Mouse (Mus musculus): ENCODE measurements around the gene Fndc3a. TPM values are rescaled to one million over a fixed set of nuclear protein-coding genes. Genes with fewer than 3 reads are reported as not detected.

The Fndc3a gene
- polyA plus RNA-seq, 1 experiment from 2014 or later: 25.0 TPM

GRCm38 (mm10) chr14:72527126-72527525, 182.7 kb downstream of the Fndc3a start:
- Histone ChIP-seq H3K4me1 (replicated peaks; ENCODE audit: control insufficient read depth, insufficient read depth) (no peaks in the 10 kb centered on the region), H3K27me3 (ENCODE audit: control insufficient read depth, insufficient read depth, low read length) (no peaks in the 10 kb centered on the region), H3K27ac (replicated peaks) (no peak overlapping the region), H3K4me2 (replicated peaks; ENCODE audit: low read depth) (no peak overlapping the region), H3K9me3 (ENCODE audit: control insufficient read depth, low read length) (no peaks in the 10 kb centered on the region), H3K36me3 (ENCODE audit: control insufficient read depth, insufficient read depth, low read length) (no peaks in the 10 kb centered on the region), H3K4me3 (ENCODE audit: low read depth, low read length) (no peak overlapping the region), H3K9ac (ENCODE audit: low read length) (no peak overlapping the region)
- TF ChIP-seq EP300 (optimal IDR thresholded peaks at IDR 0.05) (no peak), CTCF (IDR thresholded peaks at IDR 0.05; ENCODE audit: low read depth) (no peak)
- 74% methylated on average over 1 of the region's 1 CpGs for WGBS
- ATAC-seq (ENCODE audit: low FRiP score, low TSS enrichment) (no peak), DNase-seq (ENCODE audit: low spot score) (no peak)

DNA sequence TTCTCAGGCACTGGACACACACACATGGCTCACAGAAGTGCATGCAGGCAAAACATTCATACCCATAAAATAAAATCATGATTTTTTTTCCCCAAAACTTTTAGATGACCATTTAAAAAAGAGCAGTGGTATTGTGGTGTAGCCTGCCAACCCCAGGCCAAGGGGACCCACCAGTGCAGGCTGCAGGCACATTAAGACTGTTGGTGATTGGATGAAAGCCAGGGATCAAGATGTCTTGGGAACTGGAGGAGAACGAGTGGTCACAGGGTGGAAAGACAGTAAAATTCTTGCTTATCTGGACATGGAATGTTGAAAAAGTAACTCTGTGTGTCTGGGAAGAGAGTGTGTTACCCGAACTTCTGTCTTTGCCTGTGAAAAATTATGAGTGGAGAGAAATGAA, 190.2 kb downstream of the Fndc3a start:
- Histone ChIP-seq H3K27ac (replicated peaks) (no peak overlapping the region), H3K4me2 (replicated peaks; ENCODE audit: low read depth) (no peak overlapping the region), H3K27me3 (ENCODE audit: control insufficient read depth, insufficient read depth, low read length) (no peaks in the 10 kb centered on the region), H3K4me1 (replicated peaks; ENCODE audit: control insufficient read depth, insufficient read depth) (no peaks in the 10 kb centered on the region), H3K36me3 (ENCODE audit: control insufficient read depth, insufficient read depth, low read length) (no peaks in the 10 kb centered on the region), H3K9ac (ENCODE audit: low read length) (no peak overlapping the region), H3K9me3 (ENCODE audit: control insufficient read depth, low read length) (no peaks in the 10 kb centered on the region), H3K4me3 (ENCODE audit: low read depth, low read length) (no peak overlapping the region)
- DNase-seq (ENCODE audit: low spot score): peak; percentile 2
- 34% methylated on average over 2 of the region's 2 CpGs for WGBS
- no peak for TF ChIP-seq CTCF (IDR thresholded peaks at IDR 0.05; ENCODE audit: low read depth)
- TF ChIP-seq EP300 (optimal IDR thresholded peaks at IDR 0.05): no peak
- no peak for ATAC-seq (ENCODE audit: low FRiP score, low TSS enrichment)

GRCm38 (mm10) chr14:72518786-72519185, 191.0 kb downstream of the Fndc3a start:
- no peak overlapping the region for H3K4me2 ChIP-seq (replicated peaks; ENCODE audit: low read depth)
- no peak overlapping the region for H3K4me3 ChIP-seq (ENCODE audit: low read depth, low read length)
- no peaks in the 10 kb centered on the region for H3K9me3 ChIP-seq (ENCODE audit: control insufficient read depth, low read length)
- WGBS: 79% methylated on average over 6 of the region's 6 CpGs
- DNase-seq (ENCODE audit: low spot score) (no peak), ATAC-seq (ENCODE audit: low FRiP score, low TSS enrichment) (no peak)
- no peak overlapping the region for H3K9ac ChIP-seq (ENCODE audit: low read length)
- no peaks in the 10 kb centered on the region for H3K4me1 ChIP-seq (replicated peaks; ENCODE audit: control insufficient read depth, insufficient read depth)
- no peak overlapping the region for H3K27ac ChIP-seq (replicated peaks)
- H3K36me3 ChIP-seq (ENCODE audit: control insufficient read depth, insufficient read depth, low read length): no peaks in the 10 kb centered on the region
- TF ChIP-seq CTCF (IDR thresholded peaks at IDR 0.05; ENCODE audit: low read depth) (no peak), EP300 (optimal IDR thresholded peaks at IDR 0.05) (no peak)
- no peaks in the 10 kb centered on the region for H3K27me3 ChIP-seq (ENCODE audit: control insufficient read depth, insufficient read depth, low read length)

DNA sequence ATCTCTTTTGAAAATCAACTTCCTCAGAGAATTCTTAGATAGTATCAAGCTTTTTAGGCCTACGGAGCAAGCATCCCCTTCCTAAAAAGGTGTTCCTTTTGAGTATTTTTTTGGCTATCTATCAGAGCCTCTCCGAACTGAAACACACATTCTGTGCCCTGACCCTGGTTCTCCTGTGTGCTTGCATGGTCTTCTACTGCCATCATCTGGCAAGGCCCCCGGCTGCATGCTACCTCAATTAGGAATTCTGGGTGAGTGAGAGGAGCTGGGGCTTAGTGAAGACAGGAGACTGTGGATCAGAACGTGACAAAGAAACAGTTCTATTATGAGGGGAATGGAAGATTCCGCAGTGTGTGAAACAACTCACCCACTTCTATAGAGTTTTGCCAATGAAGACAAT, 193.4 kb downstream of the Fndc3a start:
- Histone ChIP-seq H3K36me3 (ENCODE audit: control insufficient read depth, insufficient read depth, low read length) (no peaks in the 10 kb centered on the region), H3K27me3 (ENCODE audit: control insufficient read depth, insufficient read depth, low read length) (no peaks in the 10 kb centered on the region), H3K27ac (replicated peaks) (no peak overlapping the region), H3K4me1 (replicated peaks; ENCODE audit: control insufficient read depth, insufficient read depth) (no peaks in the 10 kb centered on the region), H3K9ac (ENCODE audit: low read length) (no peak overlapping the region), H3K9me3 (ENCODE audit: control insufficient read depth, low read length) (no peaks in the 10 kb centered on the region), H3K4me2 (replicated peaks; ENCODE audit: low read depth) (no peak overlapping the region), H3K4me3 (ENCODE audit: low read depth, low read length) (no peak overlapping the region)
- 27% methylated on average over 5 of the region's 5 CpGs for WGBS
- ATAC-seq (ENCODE audit: low FRiP score, low TSS enrichment) (no peak), DNase-seq (ENCODE audit: low spot score) (peak; percentile 67)
- TF ChIP-seq CTCF (IDR thresholded peaks at IDR 0.05; ENCODE audit: low read depth): peak; percentile 88
- TF ChIP-seq EP300 (optimal IDR thresholded peaks at IDR 0.05): no peak

DNA sequence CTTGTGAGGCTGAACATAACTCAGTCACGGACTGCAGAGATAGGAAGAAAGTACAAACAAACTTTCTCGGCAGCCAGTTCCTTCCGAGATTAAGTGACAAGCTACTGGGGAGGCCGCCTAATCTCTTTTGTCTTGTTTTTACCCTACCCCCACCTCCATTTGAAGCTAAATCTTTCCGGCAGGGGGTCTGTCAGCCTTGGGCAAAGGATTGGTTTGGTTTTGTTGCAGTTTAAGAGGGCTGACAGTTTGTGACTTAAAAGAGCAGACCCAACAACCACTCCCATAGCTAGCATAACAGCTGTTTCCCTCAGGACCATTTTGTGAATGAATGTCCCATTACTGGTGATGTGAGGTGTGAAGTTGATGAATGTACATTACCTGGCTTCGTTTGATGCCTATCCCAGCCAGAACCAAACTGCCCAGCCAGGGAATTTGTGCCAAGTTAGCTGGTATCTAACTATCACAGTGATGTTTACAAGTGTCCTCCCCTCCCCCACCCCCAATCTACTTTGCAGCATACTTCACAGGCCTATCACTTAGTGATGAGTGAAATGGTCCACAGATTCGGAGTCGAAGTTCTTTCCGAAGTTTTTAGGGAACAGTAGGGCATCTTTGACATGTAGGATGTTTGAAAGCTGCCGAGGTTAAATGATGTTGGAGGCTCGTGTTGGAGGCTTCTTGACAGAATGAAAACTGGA, 202.9 kb downstream of the Fndc3a start:
- DNase-seq (ENCODE audit: low spot score): no peak
- no peak for ATAC-seq (ENCODE audit: low FRiP score, low TSS enrichment)
- H3K4me3 ChIP-seq (ENCODE audit: low read depth, low read length): peak overlapping the region; percentile 27
- H3K4me2 ChIP-seq (replicated peaks; ENCODE audit: low read depth): peak overlapping the region; percentile 56
- H3K27me3 ChIP-seq (ENCODE audit: control insufficient read depth, insufficient read depth, low read length): no peaks in the 10 kb centered on the region
- H3K9ac ChIP-seq (ENCODE audit: low read length): 0 out of 2 replicates have a peak overlapping the region, but pooled peaks have one; percentile 18
- no peaks in the 10 kb centered on the region for H3K4me1 ChIP-seq (replicated peaks; ENCODE audit: control insufficient read depth, insufficient read depth)
- H3K36me3 ChIP-seq (ENCODE audit: control insufficient read depth, insufficient read depth, low read length): no peaks in the 10 kb centered on the region
- WGBS: 14% methylated on average over 11 of the region's 11 CpGs
- no peak for TF ChIP-seq EP300 (optimal IDR thresholded peaks at IDR 0.05)
- TF ChIP-seq CTCF (IDR thresholded peaks at IDR 0.05; ENCODE audit: low read depth): no peak
- no peaks in the 10 kb centered on the region for H3K9me3 ChIP-seq (ENCODE audit: control insufficient read depth, low read length)
- H3K27ac ChIP-seq (replicated peaks): no peak overlapping the region

- 13% methylated on average over 12 of the region's 12 CpGs for WGBS
- Histone ChIP-seq H3K36me3 (ENCODE audit: control insufficient read depth, insufficient read depth, low read length) (no peaks in the 10 kb centered on the region), H3K4me2 (replicated peaks; ENCODE audit: low read depth) (peak overlapping the region; percentile 56), H3K27ac (replicated peaks) (no peak overlapping the region), H3K27me3 (ENCODE audit: control insufficient read depth, insufficient read depth, low read length) (no peaks in the 10 kb centered on the region), H3K4me1 (replicated peaks; ENCODE audit: control insufficient read depth, insufficient read depth) (no peaks in the 10 kb centered on the region), H3K9me3 (ENCODE audit: control insufficient read depth, low read length) (no peaks in the 10 kb centered on the region), H3K9ac (ENCODE audit: low read length) (0 out of 2 replicates have a peak overlapping the region, but pooled peaks have one; percentile 18), H3K4me3 (ENCODE audit: low read depth, low read length) (peak overlapping the region; percentile 27)
- ATAC-seq (ENCODE audit: low FRiP score, low TSS enrichment): peak; percentile 78
- TF ChIP-seq EP300 (optimal IDR thresholded peaks at IDR 0.05): no peak
- no peak for TF ChIP-seq CTCF (IDR thresholded peaks at IDR 0.05; ENCODE audit: low read depth)
- DNase-seq (ENCODE audit: low spot score): peak; percentile 39
Measured at GRCm38 (mm10) chr14:72506018-72506722, 203.6 kb downstream of the Fndc3a start.
